Mouse (Mus musculus) G1E-ER4 (cell line): ENCODE results near the gene Sufu. TPM values are rescaled to one million over a fixed set of nuclear protein-coding genes. Genes with fewer than 3 reads are reported as not detected.

Experiments
- GATA1 ChIP-seq: IDR thresholded peaks from one replicate; pipeline ENCODE4 v1.8.0; 2012; ENCODE audit warnings: low read length, inconsistent platforms
- polyA plus RNA-seq: library from polyadenylated mRNA; stranded (reverse); fragments of >175 nt; gene quantifications from 2 replicates; pipeline ENCODE4 v1.2.3, GENCODE M21; 2012

The Sufu gene
- polyA plus RNA-seq, 1 experiment = 43.8 TPM

GRCm38 (mm10) chr19:46374477-46375088 lies 22.1 kb upstream of the Sufu start:
- no peak for TF ChIP-seq GATA1

- TF ChIP-seq GATA1 = no peak
Measured at GRCm38 (mm10) chr19:46375489-46375888, 21.2 kb upstream of the Sufu start.

GRCm38 (mm10) chr19:46375891-46376290 lies 20.8 kb upstream of the Sufu start:
- no peak for TF ChIP-seq GATA1

- TF ChIP-seq GATA1 = no peak
Measured at GRCm38 (mm10) chr19:46382275-46382674, 14.4 kb upstream of the Sufu start.

GRCm38 (mm10) chr19:46389872-46390271 lies 6.8 kb upstream of the Sufu start:
- no peak for TF ChIP-seq GATA1

- no peak for TF ChIP-seq GATA1
Measured at GRCm38 (mm10) chr19:46392018-46392417, 4.7 kb upstream of the Sufu start.

GRCm38 (mm10) chr19:46394712-46395108 lies 2.0 kb upstream of the Sufu start:
- no peak for TF ChIP-seq GATA1

GRCm38 (mm10) chr19:46395109-46396009 lies 1.3 kb upstream of the Sufu start, which contains the start of gene Actr1a:
Gene Actr1a, minus strand, starts transcription at chr19:46395748.
- no peak for TF ChIP-seq GATA1

- TF ChIP-seq GATA1 = no peak
Measured at GRCm38 (mm10) chr19:46396109-46396508, 587 bp upstream of the Sufu start.

- TF ChIP-seq GATA1 = no peak
Measured at GRCm38 (mm10) chr19:46397436-46398001, 823 bp downstream of the Sufu start.

GRCm38 (mm10) chr19:46398401-46398800 lies 1.7 kb downstream of the Sufu start:
- no peak for TF ChIP-seq GATA1

GRCm38 (mm10) chr19:46399372-46399771 lies 2.7 kb downstream of the Sufu start:
- TF ChIP-seq GATA1 = no peak

GRCm38 (mm10) chr19:46399886-46400285 lies 3.2 kb downstream of the Sufu start:
- TF ChIP-seq GATA1 = no peak

GRCm38 (mm10) chr19:46400558-46400957 lies 3.9 kb downstream of the Sufu start:
- TF ChIP-seq GATA1 = no peak

GRCm38 (mm10) chr19:46404030-46404429 lies 7.3 kb downstream of the Sufu start:
- TF ChIP-seq GATA1 = no peak
